Mouse (Mus musculus): ENCODE measurements around the gene Dpp8.

DNA sequence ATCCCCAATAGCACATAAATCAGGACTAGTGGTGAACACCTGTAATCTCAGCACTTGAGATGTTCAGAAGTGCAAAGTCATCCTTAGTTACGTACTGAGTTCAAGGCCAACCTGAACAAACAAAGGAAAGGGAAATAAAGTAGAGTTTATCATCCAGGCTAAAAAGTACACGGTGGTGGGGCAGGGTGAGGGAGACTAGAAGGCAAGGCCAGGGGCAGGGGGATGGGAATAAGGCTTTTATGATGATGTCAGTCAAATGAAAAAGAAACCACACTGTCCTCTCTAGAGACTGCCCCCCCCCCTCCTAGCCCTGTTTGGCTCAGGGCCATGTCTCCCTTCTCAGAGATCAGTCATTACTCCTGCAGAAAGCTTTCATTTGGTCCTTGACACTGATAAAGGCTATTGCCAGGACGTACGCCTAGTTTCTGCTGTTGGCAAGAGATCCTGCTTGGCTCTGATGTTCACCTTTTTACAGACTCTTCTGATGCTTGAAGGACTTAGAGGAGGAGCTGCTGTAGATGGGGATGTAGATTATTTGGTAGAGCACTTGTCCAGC is 9.6 kb upstream of the Dpp8 start:
- TF ChIP-seq CTCF (conservative IDR thresholded peaks at IDR 0.05; ENCODE audit: insufficient read depth, insufficient read length, low read depth, low read length) (no peak), POLR2A (IDR thresholded peaks at IDR 0.05; ENCODE audit: low read depth, low read length) (no peak)
